Mouse (Mus musculus) stomach, embryonic 14.5 days (tissue): ENCODE data around the gene Slc26a11. TPM values are rescaled to one million over a fixed set of nuclear protein-coding genes. Genes with fewer than 3 reads are reported as not detected.

ENCODE experiments used
- ATAC-seq: fragments of 200-750 bp; cut with Nextera tagmentation; 2 replicates; pipeline ENCODE4 v1.8.0; 2017; ENCODE audit warnings: low read depth, moderate TSS enrichment; ENCODE audit not compliant: insufficient number of reproducible peaks, insufficient read depth, low FRiP score
- H3K27ac ChIP-seq: fragments of 300-500 bp; sonication (generic); 2 replicates; pipeline ENCODE4 v1.5.1; 2014; ENCODE audit warnings: mild to moderate bottlenecking, low read length, moderate library complexity, mixed read lengths
- H3K27me3 ChIP-seq: fragments of 300-500 bp; sonication (generic); 2 replicates; pipeline ENCODE4 v1.6.1; 2014; ENCODE audit warnings: low read length, control low read depth, mixed read lengths; ENCODE audit not compliant: control insufficient read depth, insufficient read depth
- H3K36me3 ChIP-seq: fragments of 300-500 bp; sonication (generic); 2 replicates; pipeline ENCODE4 v1.6.1; 2014; ENCODE audit warnings: mild to moderate bottlenecking, control low read depth, low read length, moderate library complexity, mixed read lengths; ENCODE audit not compliant: control insufficient read depth, insufficient read depth
- H3K4me1 ChIP-seq: fragments of 300-500 bp; sonication (generic); 2 replicates; pipeline ENCODE4 v1.6.1; 2014; ENCODE audit warnings: low read length, control low read depth, mixed read lengths; ENCODE audit not compliant: control insufficient read depth, insufficient read depth
- H3K4me2 ChIP-seq: fragments of 300-500 bp; sonication (generic); replicated peaks from 2 replicates; pipeline ENCODE4 v1.6.1; 2014; ENCODE audit warnings: low read depth, low read length, control low read depth
- H3K4me3 ChIP-seq: fragments of 300-500 bp; sonication (generic); 2 replicates; pipeline ENCODE4 v1.5.1; 2014; ENCODE audit warnings: low read depth, low read length, control low read depth
- H3K9ac ChIP-seq: fragments of 300-500 bp; sonication (generic); replicated peaks from 2 replicates; pipeline ENCODE4 v1.6.1; 2014; ENCODE audit warnings: low read depth, mild to moderate bottlenecking, control low read depth, low read length, moderate library complexity, mixed read lengths
- H3K9me3 ChIP-seq: fragments of 300-500 bp; sonication (generic); 2 replicates; pipeline ENCODE4 v1.6.1; 2016; ENCODE audit warnings: low read depth, low read length, control low read depth; ENCODE audit not compliant: control insufficient read depth
- WGBS: fragments of 180-500 bp; shearing (Covaris S2); extraction: QIAGEN DNeasy Blood & Tissue Kit; methylation state at CpG from one replicate; pipeline ENCODE4 v1.1.7; 2014; 5-methylcytosine and 5-hydroxymethylcytosine counted together
- microRNA counts: library from miRNA; unstranded; fragments of <30 nt; microRNA quantifications from one replicate; lab custom pipeline; 2016
- microRNA-seq: library from miRNA; unstranded; fragments of <30 nt; microRNA quantifications from one replicate; pipeline ENCODE4, GENCODE M21; 2016
- polyA plus RNA-seq: library from polyadenylated mRNA; unstranded; fragments of >200 nt; fragmentation: Nextera tagmentation; extraction: Ambion mirVana; gene quantifications from 2 replicates; pipeline ENCODE4 v1.2.1, GENCODE M21; 2014

Gene Slc26a11
- polyA plus RNA-seq, 1 experiment from 2014 or later: 9.0 TPM

DNA sequence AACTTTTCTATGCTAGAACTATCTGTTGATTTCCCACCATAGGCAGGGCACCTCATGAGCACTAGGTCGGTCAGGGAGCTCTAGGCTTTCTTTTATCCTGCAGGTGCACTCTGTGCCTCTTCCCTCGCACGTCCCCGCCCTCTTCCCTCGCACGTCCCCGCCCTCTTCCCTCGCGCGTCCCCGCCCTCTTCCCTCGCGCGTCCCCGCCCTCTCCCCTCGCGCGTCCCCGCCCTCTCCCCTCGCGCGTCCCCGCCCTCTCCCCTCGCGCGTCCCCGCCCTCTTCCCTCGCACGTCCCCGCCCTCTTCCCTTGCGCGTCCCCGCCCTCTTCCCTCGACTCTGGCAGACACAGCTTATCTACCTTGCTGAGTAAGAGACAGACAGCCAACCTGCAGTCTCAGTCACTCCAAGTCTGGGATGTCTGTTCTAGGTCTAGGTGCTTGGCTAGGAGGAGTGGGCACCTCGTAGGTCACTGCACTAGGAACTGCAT lies 73.3 kb downstream of the Slc26a11 start:
- no peaks in the 10 kb centered on the region for H3K9me3 ChIP-seq
- H3K4me1 ChIP-seq: peaks cover 5% of the 10 kb centered on the region; the same call in 1 of the 2 replicates
- H3K4me3 ChIP-seq: 0 out of 2 replicates have a peak overlapping the region, but pooled peaks have one; percentile 13
- no peak overlapping the region for H3K27ac ChIP-seq
- 2% methylated on average over 25 of the region's 35 CpGs for WGBS
- H3K27me3 ChIP-seq: no peaks in the 10 kb centered on the region
- ATAC-seq: peak; percentile 79; the same call in 1 of the 2 replicates
- peaks cover 3% of the 10 kb centered on the region for H3K36me3 ChIP-seq
- 0 out of 2 replicates have a peak overlapping the region, but pooled peaks have one; percentile 28 for H3K9ac ChIP-seq
- peak overlapping the region; percentile 40 for H3K4me2 ChIP-seq

MicroRNAs encoded within 50 kb of the gene (microRNA counts, 519-probe panel; counts per million panel counts)
- not detected for microRNA mmu-miR-1932 (lab: Ali Mortazavi, UCI)

Small RNA genes lying within 50 kb of the gene (microRNA-seq; reads per million reads assigned to microRNA genes)
- gene Mir1932: not detected

Other genes with a start within 250 kb of the Slc26a11 start
- gene Tbc1d16, start 127.1 kb upstream of the Slc26a11 start, polyA plus RNA-seq: 14.8 and 15.9 TPM in 2 replicates
- gene Ccdc40, start 127.0 kb upstream of the Slc26a11 start, polyA plus RNA-seq: 4.1 and 4.3 TPM in 2 replicates
- gene Gaa, start 87.7 kb upstream of the Slc26a11 start, polyA plus RNA-seq: 50.3 and 55.8 TPM in 2 replicates
- gene Eif4a3, start 55.5 kb upstream of the Slc26a11 start, polyA plus RNA-seq: 347 and 363 TPM in 2 replicates
- 0.34 and 0.38 TPM in 2 replicates for gene Card14, start 47.8 kb upstream of the Slc26a11 start, polyA plus RNA-seq
- 5.8 and 8.8 TPM in 2 replicates for gene Sgsh, start within 50 bp of the Slc26a11 start, polyA plus RNA-seq
- gene Rnf213, start 37.5 kb downstream of the Slc26a11 start, polyA plus RNA-seq: 11.1 and 13.5 TPM in 2 replicates
- gene Endov, start 135.8 kb downstream of the Slc26a11 start, polyA plus RNA-seq: 15.7 and 17.0 TPM in 2 replicates
- 0.29 and 0.59 TPM in 2 replicates for gene Nptx1, start 192.2 kb downstream of the Slc26a11 start, polyA plus RNA-seq
- 12.7 and 13.1 TPM in 2 replicates for gene Rptor, start 247.3 kb downstream of the Slc26a11 start, polyA plus RNA-seq